Mouse (Mus musculus) thymus, adult 2 months (tissue): ENCODE measurements around the gene Tenm2.

Experiments
- CTCF ChIP-seq: fragments of 200-500 bp; IDR thresholded peaks from 2 replicates; pipeline ENCODE4 v1.5.1; 2012; ENCODE audit warnings: mild to moderate bottlenecking, control low read depth, low read length, moderate library complexity, borderline replicate concordance; ENCODE audit not compliant: control insufficient read depth, poor library complexity, insufficient read depth; ENCODE audit errors: extremely low read depth
- POLR2A ChIP-seq: fragments of 200-500 bp; IDR thresholded peaks from 2 replicates; pipeline ENCODE4 v1.6.1; 2012; ENCODE audit warnings: mild to moderate bottlenecking, low read length, control low read depth, moderate library complexity; ENCODE audit not compliant: control insufficient read depth, poor library complexity, insufficient read depth; ENCODE audit errors: extremely low read depth

GRCm38 (mm10) chr11:37237096-37237725, 1.4 kb upstream of the Tenm2 start:
- TF ChIP-seq CTCF (no peak), POLR2A (no peak)
